Mouse (Mus musculus): Measurements from ENCODE around the gene Olfr109.

The Olfr109 gene

GRCm38 (mm10) chr17:37458616-37459015 lies at the start of gene Olfr109:
Olfr109 (plus strand) TSS chr17:37458916.
- DNase-seq (ENCODE audit: low spot score in 2 of 2): no peak

GRCm38 (mm10) chr17:37413380-37413779 lies 45.3 kb upstream of the Olfr109 start:
- DNase-seq (ENCODE audit: low spot score in 2 of 2): no peak

GRCm38 (mm10) chr17:37445180-37445579 lies 13.5 kb upstream of the Olfr109 start, which contains the start of gene Olfr108:
Olfr108 (plus strand) TSS chr17:37445480.
- DNase-seq (ENCODE audit: low spot score in 2 of 2): no peak

DNA sequence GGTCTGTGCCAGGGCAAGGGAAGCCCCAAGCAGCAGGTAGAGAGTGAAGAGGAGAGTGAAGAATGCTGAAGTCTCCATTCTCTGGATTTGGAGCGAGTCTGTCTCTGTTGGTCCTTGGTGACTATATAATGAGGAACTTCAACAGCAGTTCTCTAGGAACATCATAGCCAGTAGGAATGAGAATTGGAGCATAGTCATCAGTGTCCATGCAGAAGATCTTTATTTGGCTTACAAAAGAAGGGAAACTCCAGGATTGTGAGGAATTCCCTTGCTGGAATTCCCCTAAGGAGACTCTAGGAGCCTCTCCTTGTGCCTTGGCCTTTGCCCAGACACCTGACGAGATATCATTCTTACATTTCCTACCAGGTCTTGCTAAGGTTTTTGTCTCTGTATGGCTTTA lies 24.7 kb downstream of the Olfr109 start, which contains the start of gene H2-M2:
H2-M2 (minus strand) TSS at position 101 of the 400 bp plus-strand sequence.
- DNase-seq (ENCODE audit: low spot score in 2 of 2): no peak

- DNase-seq (ENCODE audit: low spot score in 2 of 2): peak; percentile 1 to 4
These were observed 33.3 kb downstream of the Olfr109 start, which contains the start of gene Olfr110 for GRCm38 (mm10) chr17:37491930-37492518. Olfr110 (plus strand) TSS chr17:37492468.

- DNase-seq (ENCODE audit: low spot score in 2 of 2): no peak
These were observed 49.0 kb downstream of the Olfr109 start, which contains the start of gene Olfr111 for GRCm38 (mm10) chr17:37507730-37508129. Olfr111 (plus strand) TSS chr17:37508030.
